Mouse (Mus musculus) forebrain, embryonic 11.5 days (tissue): ENCODE data around the gene Gm20388. TPM values are rescaled to one million over a fixed set of nuclear protein-coding genes. Genes with fewer than 3 reads are reported as not detected.
"Not testable (repeated sequence)": the region's sequence is repeated elsewhere in the genome, so short reads cannot be mapped to it uniquely, and the experiment has no call there.

Experiments
- ATAC-seq: fragments of 200-750 bp; cut with Nextera tagmentation; replicated peaks from 2 replicates; pipeline ENCODE4 v1.8.0; 2017; ENCODE audit warnings: moderate TSS enrichment; ENCODE audit not compliant: low FRiP score
- DNase-seq: peaks from one replicate; pipeline ENCODE4 v3.0.0-alpha.2; 2017; ENCODE audit warnings: low spot score
- H3K27ac ChIP-seq: fragments of 300-500 bp; sonication (generic); 2 replicates; pipeline ENCODE4 v1.5.1; 2014; ENCODE audit warnings: low read depth, low read length
- H3K27me3 ChIP-seq: fragments of 300-500 bp; sonication (generic); 2 replicates; pipeline ENCODE4 v1.6.1; 2014; ENCODE audit warnings: mild to moderate bottlenecking, low read length, mixed read lengths; ENCODE audit not compliant: control insufficient read depth, insufficient read depth
- H3K36me3 ChIP-seq: fragments of 300-500 bp; sonication (generic); 2 replicates; pipeline ENCODE4 v1.6.1; 2014; ENCODE audit warnings: mild to moderate bottlenecking, low read length, moderate library complexity, mixed read lengths; ENCODE audit not compliant: control insufficient read depth, insufficient read depth
- H3K4me1 ChIP-seq: fragments of 300-500 bp; sonication (generic); replicated peaks from 2 replicates; pipeline ENCODE4 v1.6.1; 2014; ENCODE audit warnings: low read length, mixed read lengths; ENCODE audit not compliant: control insufficient read depth, insufficient read depth
- H3K4me2 ChIP-seq: fragments of 300-500 bp; sonication (generic); 2 replicates; pipeline ENCODE4 v1.6.1; 2014; ENCODE audit warnings: low read depth, mild to moderate bottlenecking, low read length, moderate library complexity, mixed read lengths; ENCODE audit not compliant: severe bottlenecking
- H3K4me3 ChIP-seq: fragments of 300-500 bp; sonication (generic); 2 replicates; pipeline ENCODE4 v1.5.1; 2014; ENCODE audit warnings: low read depth, low read length
- H3K9ac ChIP-seq: fragments of 300-500 bp; sonication (generic); 2 replicates; pipeline ENCODE4 v1.6.1; 2014; ENCODE audit warnings: low read length
- H3K9me3 ChIP-seq: fragments of 300-500 bp; sonication (generic); 2 replicates; pipeline ENCODE4 v1.6.1; 2016; ENCODE audit warnings: low read length, mixed read lengths; ENCODE audit not compliant: control insufficient read depth
- WGBS: fragments of 180-500 bp; shearing (Covaris S2); extraction: QIAGEN DNeasy Blood & Tissue Kit; methylation state at CpG from one replicate; pipeline ENCODE4 v1.1.7; 2014; 5-methylcytosine and 5-hydroxymethylcytosine counted together
- polyA plus RNA-seq: library from polyadenylated mRNA; unstranded; fragments of >200 nt; fragmentation: Nextera tagmentation; extraction: Ambion mirVana; gene quantifications from 2 replicates; pipeline ENCODE4 v1.2.1, GENCODE M21; 2014

Gene Gm20388
- polyA plus RNA-seq, 1 experiment from 2014 or later = not detected

DNA sequence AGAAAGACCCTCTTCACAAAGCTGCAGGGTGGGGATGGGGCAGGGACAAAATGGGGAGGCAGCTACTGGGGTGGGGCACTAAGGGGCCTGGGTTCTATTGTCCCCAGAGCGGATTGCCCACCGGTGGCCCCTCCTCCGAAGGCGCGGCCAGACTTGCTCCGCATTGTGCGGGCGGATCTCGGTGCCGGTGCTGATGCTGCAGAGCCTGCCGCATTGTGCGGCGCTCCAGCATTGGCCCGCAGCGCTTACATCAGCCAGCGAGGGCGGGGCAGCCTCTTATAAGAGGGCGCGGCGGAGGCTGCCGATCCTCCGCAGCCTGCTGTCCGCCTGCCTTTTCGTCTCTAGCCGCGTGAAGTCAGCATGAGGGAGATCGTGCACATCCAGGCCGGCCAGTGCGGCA lies 3500.6 kb downstream of the Gm20388 start, which contains the start of gene Tubb3:
Tubb3 (plus strand) TSS at position 179 of the 400 bp plus-strand sequence.
- under 1% methylated on average over 29 of the region's 29 CpGs for WGBS
- no peaks in the 10 kb centered on the region for H3K27me3 ChIP-seq
- peak within 1 kb of the TSS; percentile 53 for H3K4me2 ChIP-seq
- no peaks in the 10 kb centered on the region for H3K36me3 ChIP-seq
- peak within 1 kb of the TSS; percentile 68 for H3K4me3 ChIP-seq
- H3K4me1 ChIP-seq = peaks cover 15% of the 10 kb centered on the region
- peak within 1 kb of the TSS; percentile 65 for H3K9ac ChIP-seq
- H3K27ac ChIP-seq = peak within 1 kb of the TSS; percentile 84
- peak; percentile 88 for ATAC-seq
- H3K9me3 ChIP-seq = no peaks in the 10 kb centered on the region
- peak; percentile 94 for DNase-seq

DNA sequence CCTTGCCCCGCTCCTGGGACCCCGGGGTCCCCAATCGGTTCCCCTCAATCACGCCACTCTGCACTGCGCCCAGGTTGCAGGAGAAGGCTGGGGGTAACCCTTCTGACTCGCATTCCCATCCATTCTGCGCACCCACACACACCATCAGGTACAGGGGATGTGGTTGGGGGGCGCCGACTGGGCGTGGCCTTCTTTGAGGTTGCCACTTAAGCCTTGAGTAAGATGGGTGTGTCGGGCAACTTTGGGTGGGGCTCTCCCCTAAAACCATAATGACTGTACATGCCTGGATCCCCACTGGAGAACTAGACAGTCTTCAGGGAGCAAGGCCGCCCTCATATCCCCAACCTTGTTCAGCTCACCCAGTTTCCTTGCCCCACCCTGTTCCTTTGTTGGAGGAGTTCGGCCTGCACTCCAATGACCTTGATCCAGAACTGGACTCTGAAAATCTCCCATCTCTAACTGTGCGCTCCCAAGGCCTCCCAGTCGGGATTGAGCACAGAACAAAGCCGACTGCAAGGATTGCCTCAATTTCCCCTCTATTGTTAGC lies 3501.2 kb downstream of the Gm20388 start:
- Histone ChIP-seq H3K27me3 (no peaks in the 10 kb centered on the region), H3K9me3 (no peaks in the 10 kb centered on the region), H3K4me2 (peak overlapping the region; percentile 53), H3K9ac (peak overlapping the region; percentile 65), H3K4me1 (peaks cover 15% of the 10 kb centered on the region), H3K4me3 (peak overlapping the region; percentile 68), H3K36me3 (no peaks in the 10 kb centered on the region), H3K27ac (peak overlapping the region; percentile 81)
- peak; percentile 12 for ATAC-seq
- 2% methylated on average over 16 of the region's 16 CpGs for WGBS
- DNase-seq = no peak

DNA sequence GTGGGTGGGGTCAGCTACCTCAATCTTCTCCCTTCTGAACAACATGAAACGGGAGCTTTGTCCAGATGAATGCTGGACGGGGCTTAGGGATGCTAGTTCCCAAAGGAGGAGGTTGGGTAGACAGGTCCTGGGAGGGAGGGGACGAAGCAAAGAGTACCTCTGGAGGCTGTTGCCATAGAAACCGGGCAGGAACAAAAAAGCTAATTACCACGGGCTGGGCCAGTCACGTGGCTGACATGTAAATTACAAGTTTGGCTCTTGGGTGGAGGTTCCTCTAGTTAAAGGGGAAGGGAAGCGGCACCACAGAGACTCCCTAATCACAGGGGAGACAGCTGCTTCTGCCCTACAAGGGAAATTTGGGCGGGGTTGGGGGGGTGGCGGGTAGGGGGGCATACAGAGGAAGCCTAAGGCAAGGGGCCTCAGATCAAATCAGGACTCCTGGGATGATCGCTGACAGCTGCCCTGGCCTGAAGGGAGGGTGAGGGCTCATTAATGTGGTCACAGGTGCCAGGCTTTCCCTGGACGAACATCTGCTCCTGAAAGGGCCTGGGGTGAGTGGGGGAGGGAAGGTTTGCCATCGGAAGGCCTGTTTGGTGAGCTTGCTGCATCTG lies 3502.0 kb downstream of the Gm20388 start:
- H3K27me3 ChIP-seq = no peaks in the 10 kb centered on the region
- peak overlapping the region; percentile 68 for H3K4me3 ChIP-seq
- peak; percentile 52 for ATAC-seq

DNA sequence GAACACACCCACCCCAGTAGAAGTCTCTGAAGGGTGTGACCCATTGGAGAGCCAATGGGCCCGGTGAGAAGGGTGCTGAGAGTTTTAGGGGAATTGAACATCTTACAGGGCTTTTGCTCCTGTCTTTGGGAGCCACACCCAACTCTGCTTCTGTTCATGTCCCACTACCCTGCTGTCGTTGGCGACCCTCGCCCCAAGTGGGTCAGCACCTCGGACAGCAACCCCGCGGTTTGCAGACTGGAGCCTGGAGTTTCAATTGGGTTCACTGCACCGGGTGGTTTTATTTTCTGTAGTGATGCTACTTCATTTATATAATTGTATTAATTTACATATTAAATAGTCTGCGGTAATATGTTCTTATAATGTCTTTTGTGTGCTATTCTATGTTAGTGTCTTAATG lies 3503.6 kb downstream of the Gm20388 start:
- peak; percentile 78 for DNase-seq
- Histone ChIP-seq H3K4me2 (peak overlapping the region; percentile 53), H3K4me1 (peaks cover 15% of the 10 kb centered on the region), H3K27me3 (no peaks in the 10 kb centered on the region), H3K4me3 (peak overlapping the region; percentile 68), H3K36me3 (peaks cover 3% of the 10 kb centered on the region; the same call in 1 of the 2 replicates), H3K27ac (peak overlapping the region; percentile 44; the same call in 1 of the 2 replicates), H3K9ac (peak overlapping the region; percentile 50; the same call in 1 of the 2 replicates), H3K9me3 (no peaks in the 10 kb centered on the region)
- no peak for ATAC-seq
- WGBS = 15% methylated on average over 9 of the region's 9 CpGs

More for the DNA sequence above, 3502.0 kb downstream of the Gm20388 start:
- peak; percentile 87 for DNase-seq
- H3K4me1 ChIP-seq = peaks cover 15% of the 10 kb centered on the region
- peak overlapping the region; percentile 53 for H3K4me2 ChIP-seq
- under 1% methylated on average over 11 of the region's 12 CpGs for WGBS
- no peaks in the 10 kb centered on the region for H3K36me3 ChIP-seq
- peak overlapping the region; percentile 65 for H3K9ac ChIP-seq
- H3K9me3 ChIP-seq = no peaks in the 10 kb centered on the region
- peak overlapping the region; percentile 81 for H3K27ac ChIP-seq

DNA sequence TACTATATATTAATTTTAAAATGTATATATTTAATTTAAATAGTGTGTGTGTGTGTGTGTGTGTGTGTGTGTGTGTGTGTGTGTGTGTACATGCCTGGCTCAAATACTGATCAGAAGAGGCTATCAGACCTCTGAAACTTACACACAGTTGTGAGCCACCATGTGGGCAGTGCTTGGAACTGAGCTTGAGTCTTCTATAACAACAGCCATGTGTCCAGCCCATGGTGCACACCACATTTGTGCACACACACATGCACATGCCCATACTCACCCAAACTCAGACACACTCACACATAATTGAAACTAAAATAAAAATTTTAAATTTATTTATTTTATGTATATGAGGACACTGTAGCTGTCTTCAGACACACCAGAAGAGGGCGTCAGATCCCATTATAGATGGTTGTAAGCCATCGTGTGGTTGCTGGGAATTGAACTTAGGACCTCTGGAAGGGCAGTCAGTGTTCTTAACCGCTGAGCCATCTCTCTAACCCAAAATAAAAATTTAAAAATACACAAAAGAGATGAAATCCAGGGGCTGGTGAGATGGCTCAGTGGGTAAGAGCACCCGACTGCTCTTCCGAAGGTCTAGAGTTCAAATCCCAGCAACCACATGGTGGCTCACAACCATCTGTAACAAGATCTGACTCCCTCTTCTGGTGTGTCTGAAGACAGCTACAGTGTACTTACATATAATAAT lies 3504.5 kb downstream of the Gm20388 start:
- H3K36me3 ChIP-seq, ATAC-seq, H3K9me3 ChIP-seq, H3K9ac ChIP-seq, H3K27ac ChIP-seq, DNase-seq, H3K4me1 ChIP-seq, H3K27me3 ChIP-seq: not testable (repeated sequence)
- 89% methylated on average over 5 of the region's 5 CpGs for WGBS
- peak overlapping the region; percentile 68; the same call in 1 of the 2 replicates for H3K4me3 ChIP-seq
- H3K4me2 ChIP-seq = peak overlapping the region; percentile 53; the same call in 1 of the 2 replicates

DNA sequence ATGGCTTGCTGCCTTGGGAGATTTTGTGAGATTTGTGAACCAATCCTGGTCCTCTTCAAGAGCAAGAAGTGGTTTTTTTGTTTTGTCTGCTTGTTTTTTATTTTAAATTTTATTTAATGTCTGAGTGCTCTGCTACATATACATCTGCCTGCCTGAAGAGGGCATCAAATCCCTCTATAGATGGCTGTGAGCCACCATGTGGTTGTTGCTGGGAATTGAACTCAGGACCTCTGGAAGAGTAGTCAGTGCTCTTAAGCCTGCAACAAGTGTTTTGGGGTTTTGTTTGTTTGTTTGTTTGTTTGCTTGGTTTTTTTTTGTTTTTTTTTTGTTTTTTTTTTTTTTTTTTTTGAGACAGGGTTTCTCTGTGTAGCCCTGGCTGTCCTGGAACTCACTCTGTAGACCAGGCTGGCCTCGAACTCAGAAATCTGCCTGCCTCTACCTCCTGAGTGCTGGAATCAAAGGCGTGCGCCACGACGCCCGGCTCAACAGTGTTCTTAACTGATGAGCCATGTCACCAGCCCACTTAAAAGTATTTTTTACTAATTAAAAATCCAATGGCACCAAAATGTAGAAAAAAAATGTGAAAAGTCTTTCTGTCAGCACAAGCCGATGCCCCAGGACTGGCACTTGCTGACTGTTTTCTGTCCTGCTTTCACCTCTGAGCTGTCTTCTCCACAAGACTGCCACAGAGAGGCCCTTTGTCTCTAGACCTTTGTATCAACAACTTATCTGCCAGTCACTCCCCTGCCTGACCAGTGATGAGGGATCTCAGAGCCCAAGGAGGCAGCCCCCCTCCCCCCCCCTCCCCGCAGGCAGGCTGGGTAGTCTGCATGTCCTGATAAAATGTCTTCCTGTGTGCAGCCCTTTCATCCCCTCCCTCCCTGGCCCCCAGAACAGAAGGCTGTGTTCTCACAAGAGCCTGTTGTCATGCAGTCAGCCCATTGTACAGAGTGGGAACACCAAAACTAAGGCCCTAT lies 3505.6 kb downstream of the Gm20388 start:
- H3K4me3 ChIP-seq = no peak overlapping the region
- no peak overlapping the region for H3K9ac ChIP-seq
- no peak overlapping the region for H3K4me2 ChIP-seq
- no peak for DNase-seq
- peaks cover 14% of the 10 kb centered on the region for H3K36me3 ChIP-seq
- H3K4me1 ChIP-seq = peaks cover 5% of the 10 kb centered on the region
- H3K9me3 ChIP-seq = no peaks in the 10 kb centered on the region
- no peak for ATAC-seq
- no peaks in the 10 kb centered on the region for H3K27me3 ChIP-seq
- WGBS = 88% methylated on average over 8 of the region's 8 CpGs
- no peak overlapping the region for H3K27ac ChIP-seq

DNA sequence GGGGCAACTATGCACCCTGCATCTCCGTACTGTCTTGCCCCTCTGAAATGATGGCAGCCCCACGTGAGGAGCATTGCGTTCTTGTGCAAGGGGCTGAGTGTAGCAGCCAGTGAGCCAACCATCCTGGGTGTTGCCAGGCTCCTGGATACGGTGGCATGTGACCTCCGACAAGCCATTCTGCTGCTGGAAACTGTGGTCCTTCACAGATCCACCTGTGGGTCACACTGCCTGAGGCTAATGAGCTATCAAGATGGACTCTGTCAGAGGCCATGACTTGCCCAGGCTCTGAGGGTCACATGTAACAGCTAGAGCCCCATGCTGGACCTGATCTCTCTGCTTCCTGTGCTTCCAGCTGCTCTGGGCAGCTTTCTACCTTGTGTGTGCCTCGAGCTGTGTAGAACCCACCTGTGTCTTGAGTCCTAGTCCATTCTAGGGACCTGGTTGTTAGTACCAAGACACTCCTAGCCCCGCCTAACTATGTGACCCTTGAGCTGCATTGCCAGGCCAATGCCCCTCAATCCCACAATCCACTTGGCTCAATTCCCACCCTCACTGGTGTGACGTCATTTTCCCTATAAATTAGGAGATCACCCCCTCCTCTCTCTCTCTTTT lies 3506.4 kb downstream of the Gm20388 start:
- H3K36me3 ChIP-seq = peaks cover 15% of the 10 kb centered on the region
- no peaks in the 10 kb centered on the region for H3K9me3 ChIP-seq
- H3K27me3 ChIP-seq = no peaks in the 10 kb centered on the region
- no peak overlapping the region for H3K27ac ChIP-seq
- WGBS = 82% methylated on average over 8 of the region's 8 CpGs
- ATAC-seq (no peak), DNase-seq (no peak)
- H3K9ac ChIP-seq = no peak overlapping the region
- H3K4me1 ChIP-seq = peaks cover 5% of the 10 kb centered on the region
- H3K4me2 ChIP-seq = no peak overlapping the region
- no peak overlapping the region for H3K4me3 ChIP-seq
